Mouse (Mus musculus): ENCODE results near the gene Prima1. TPM values are rescaled to one million over a fixed set of nuclear protein-coding genes. Genes with fewer than 3 reads are reported as not detected.

The Prima1 gene
- polyA plus RNA-seq, 1 experiment from 2014 or later = 0.80 TPM

- no peak overlapping the region for H3K9ac ChIP-seq
- no peaks in the 10 kb centered on the region for H3K9me3 ChIP-seq (replicated peaks)
- H3K4me1 ChIP-seq = no peaks in the 10 kb centered on the region
- no peaks in the 10 kb centered on the region for H3K36me3 ChIP-seq
- no peak overlapping the region for H3K4me3 ChIP-seq
- ATAC-seq (ENCODE audit: low FRiP score) = no peak
- H3K4me2 ChIP-seq (replicated peaks) = no peak overlapping the region
- WGBS = 92% methylated on average over 8 of the region's 8 CpGs
- H3K27me3 ChIP-seq = no peaks in the 10 kb centered on the region
- no peak overlapping the region for H3K27ac ChIP-seq
Observed at GRCm38 (mm10) chr12:103252901-103253434, 11.0 kb upstream of the Prima1 start.

GRCm38 (mm10) chr12:103251151-103251550 lies 9.2 kb upstream of the Prima1 start:
- H3K4me3 ChIP-seq = no peak overlapping the region
- no peaks in the 10 kb centered on the region for H3K36me3 ChIP-seq
- H3K9ac ChIP-seq = no peak overlapping the region
- no peak overlapping the region for H3K27ac ChIP-seq
- H3K4me2 ChIP-seq (replicated peaks) = no peak overlapping the region
- no peaks in the 10 kb centered on the region for H3K4me1 ChIP-seq
- H3K9me3 ChIP-seq (replicated peaks) = no peaks in the 10 kb centered on the region
- no peak for ATAC-seq (ENCODE audit: low FRiP score)
- no peaks in the 10 kb centered on the region for H3K27me3 ChIP-seq
- 72% methylated on average over 5 of the region's 5 CpGs for WGBS

- ATAC-seq (ENCODE audit: low FRiP score) = no peak
Observed at GRCm38 (mm10) chr12:103250333-103250732, 8.4 kb upstream of the Prima1 start.

DNA sequence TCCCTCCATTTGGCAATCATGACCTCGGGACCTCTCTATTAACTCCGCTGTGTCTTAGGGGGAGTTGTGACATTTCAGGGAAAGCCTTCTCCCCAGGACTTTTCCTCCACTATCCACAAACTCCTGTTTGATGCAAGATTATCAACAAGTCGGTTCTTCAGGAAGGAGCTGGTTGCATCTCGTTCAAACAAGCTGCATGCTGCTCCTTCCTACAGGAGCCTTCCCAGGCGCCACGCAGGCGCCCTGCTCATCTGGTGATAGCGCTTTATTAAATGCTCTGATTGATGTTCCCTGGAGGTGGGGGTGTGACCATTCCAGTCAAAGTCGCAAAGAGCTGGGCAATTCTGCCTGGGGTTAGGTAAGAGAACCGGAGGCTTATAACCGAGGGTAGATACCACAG lies 1.1 kb upstream of the Prima1 start:
- WGBS = 5% methylated on average over 11 of the region's 11 CpGs
- Histone ChIP-seq H3K4me1 (peaks cover 16% of the 10 kb centered on the region), H3K27ac (no peak overlapping the region), H3K4me2 (replicated peaks) (peak overlapping the region; percentile 97), H3K9ac (no peak overlapping the region), H3K9me3 (replicated peaks) (no peaks in the 10 kb centered on the region), H3K4me3 (peak overlapping the region; percentile 77), H3K36me3 (no peaks in the 10 kb centered on the region), H3K27me3 (peaks cover 24% of the 10 kb centered on the region)
- ATAC-seq (ENCODE audit: low FRiP score) = peak; percentile 2; the same call in 1 of the 2 replicates

More at GRCm38 (mm10) chr12:103250333-103250732, 8.4 kb upstream of the Prima1 start:
- no peak overlapping the region for H3K9ac ChIP-seq
- no peak overlapping the region for H3K27ac ChIP-seq
- no peak overlapping the region for H3K4me3 ChIP-seq
- H3K4me1 ChIP-seq = no peaks in the 10 kb centered on the region
- H3K9me3 ChIP-seq (replicated peaks) = no peaks in the 10 kb centered on the region
- no peaks in the 10 kb centered on the region for H3K36me3 ChIP-seq
- WGBS = 87% methylated on average over 6 of the region's 6 CpGs
- H3K4me2 ChIP-seq (replicated peaks) = no peak overlapping the region
- no peaks in the 10 kb centered on the region for H3K27me3 ChIP-seq

GRCm38 (mm10) chr12:103242591-103243025 lies 658 bp upstream of the Prima1 start:
- Histone ChIP-seq H3K9ac (peak overlapping the region; percentile 80), H3K36me3 (no peaks in the 10 kb centered on the region), H3K4me3 (peak overlapping the region; percentile 77), H3K27ac (peak overlapping the region; percentile 49), H3K27me3 (peaks cover 24% of the 10 kb centered on the region), H3K9me3 (replicated peaks) (no peaks in the 10 kb centered on the region), H3K4me2 (replicated peaks) (peak overlapping the region; percentile 97), H3K4me1 (peaks cover 16% of the 10 kb centered on the region)
- under 1% methylated on average over 34 of the region's 34 CpGs for WGBS
- peak; percentile 76 for ATAC-seq (ENCODE audit: low FRiP score)

DNA sequence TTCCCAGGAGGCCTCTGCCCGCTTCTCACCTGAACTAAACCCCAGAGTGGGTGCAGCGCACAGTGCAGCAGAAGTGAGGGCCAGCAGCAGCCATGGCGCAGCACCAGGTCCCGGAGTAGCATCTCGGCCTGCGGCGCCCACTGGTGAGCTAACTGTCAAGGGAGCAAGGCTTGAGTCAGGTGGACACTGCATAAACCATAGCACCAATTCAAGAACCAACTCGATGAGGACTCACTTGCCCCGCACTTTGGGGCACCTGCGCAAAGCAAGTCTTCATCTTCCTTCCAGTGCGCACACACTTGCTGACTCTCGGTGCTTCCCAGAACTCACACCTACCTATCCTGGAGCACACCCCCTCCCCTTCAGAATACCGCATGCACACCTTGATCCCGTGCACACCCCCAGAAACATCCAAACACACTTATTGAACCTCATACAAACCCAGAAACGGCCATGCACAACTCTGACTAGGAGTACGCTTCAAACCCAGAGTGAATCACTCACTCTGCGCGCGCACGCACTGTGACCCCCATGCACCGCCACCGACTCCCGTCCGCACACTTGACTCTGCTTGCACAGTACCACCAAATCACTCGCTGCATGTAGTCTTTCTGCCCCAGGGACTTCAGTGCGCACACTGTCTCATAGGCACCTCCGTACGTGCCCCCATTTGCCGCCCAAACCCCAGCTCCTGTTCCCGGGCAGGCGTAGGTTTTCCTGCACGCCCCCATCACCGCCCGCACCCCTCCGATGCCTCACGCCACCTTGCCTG lies 453 bp downstream of the Prima1 start:
- H3K4me2 ChIP-seq (replicated peaks) = peak overlapping the region; percentile 97
- no peaks in the 10 kb centered on the region for H3K36me3 ChIP-seq
- H3K9me3 ChIP-seq (replicated peaks) = no peaks in the 10 kb centered on the region
- H3K4me1 ChIP-seq = peaks cover 16% of the 10 kb centered on the region
- peak overlapping the region; percentile 80 for H3K9ac ChIP-seq
- peak overlapping the region; percentile 77 for H3K4me3 ChIP-seq
- peak; percentile 55 for ATAC-seq (ENCODE audit: low FRiP score)
- peaks cover 24% of the 10 kb centered on the region for H3K27me3 ChIP-seq
- no peak overlapping the region for H3K27ac ChIP-seq
- WGBS = 8% methylated on average over 36 of the region's 36 CpGs

DNA sequence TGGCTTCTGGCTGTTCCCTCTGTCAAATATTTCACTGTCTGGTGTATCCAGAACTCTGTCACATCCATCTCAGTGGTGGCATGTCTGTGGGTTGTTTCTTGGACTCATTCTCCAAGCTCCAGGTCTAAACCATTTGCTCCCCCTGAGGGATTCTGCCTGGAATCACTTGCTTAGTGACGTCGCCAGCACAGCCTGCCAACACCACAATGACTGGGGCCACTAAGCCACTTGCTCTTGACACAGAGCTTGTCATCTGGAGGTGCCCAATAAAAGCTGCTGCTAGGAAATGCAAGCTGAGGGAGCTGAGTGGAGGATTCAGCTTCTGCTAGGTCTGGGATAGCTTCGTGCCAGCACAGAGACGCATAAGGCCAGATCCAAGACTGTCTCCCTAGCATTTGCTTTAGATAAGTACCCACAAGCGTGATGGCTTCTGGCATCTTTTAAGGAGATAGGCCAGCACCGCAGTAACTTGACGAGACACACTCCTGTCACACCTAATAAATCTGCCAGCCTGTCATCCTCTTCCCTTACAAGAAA lies 3.0 kb downstream of the Prima1 start:
- H3K9ac ChIP-seq = no peak overlapping the region
- WGBS = 79% methylated on average over 7 of the region's 7 CpGs
- H3K27me3 ChIP-seq = peaks cover 19% of the 10 kb centered on the region
- no peak overlapping the region for H3K4me3 ChIP-seq
- H3K36me3 ChIP-seq = no peaks in the 10 kb centered on the region
- no peak for ATAC-seq (ENCODE audit: low FRiP score)
- no peak overlapping the region for H3K4me2 ChIP-seq (replicated peaks)
- peaks cover 16% of the 10 kb centered on the region for H3K4me1 ChIP-seq
- no peaks in the 10 kb centered on the region for H3K9me3 ChIP-seq (replicated peaks)
- H3K27ac ChIP-seq = no peak overlapping the region

DNA sequence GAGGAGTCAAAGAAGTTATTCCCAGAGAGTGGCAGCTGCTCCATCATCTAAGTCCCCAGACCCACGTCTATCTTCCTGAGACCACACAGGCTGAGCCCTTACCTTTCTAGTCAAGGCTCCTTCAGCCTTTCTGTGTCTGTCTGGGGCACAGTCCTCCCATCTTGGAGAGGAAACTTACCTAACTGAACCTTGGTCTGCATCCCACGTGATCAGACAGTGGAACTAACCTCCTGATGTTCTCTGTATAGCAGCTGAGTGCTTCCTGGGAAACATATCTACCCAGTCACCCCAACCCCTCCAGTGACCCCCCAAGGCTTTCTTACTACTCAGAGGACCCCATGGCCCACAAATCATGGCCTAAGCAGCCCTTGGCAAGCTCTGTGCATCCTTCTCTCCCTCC lies 6.1 kb downstream of the Prima1 start:
- no peak for ATAC-seq (ENCODE audit: low FRiP score)
- Histone ChIP-seq H3K9me3 (replicated peaks) (no peaks in the 10 kb centered on the region), H3K36me3 (no peaks in the 10 kb centered on the region), H3K4me1 (no peaks in the 10 kb centered on the region), H3K27ac (no peak overlapping the region), H3K4me2 (replicated peaks) (no peak overlapping the region), H3K9ac (no peak overlapping the region), H3K4me3 (no peak overlapping the region), H3K27me3 (peaks cover 5% of the 10 kb centered on the region)
- WGBS = 75% methylated on average over 2 of the region's 2 CpGs

GRCm38 (mm10) chr12:103235251-103235650 lies 6.7 kb downstream of the Prima1 start:
- Histone ChIP-seq H3K9ac (no peak overlapping the region), H3K36me3 (no peaks in the 10 kb centered on the region), H3K9me3 (replicated peaks) (no peaks in the 10 kb centered on the region), H3K4me2 (replicated peaks) (no peak overlapping the region), H3K4me1 (no peaks in the 10 kb centered on the region), H3K4me3 (no peak overlapping the region), H3K27ac (no peak overlapping the region), H3K27me3 (no peaks in the 10 kb centered on the region)
- no peak for ATAC-seq (ENCODE audit: low FRiP score)
- 83% methylated on average over 10 of the region's 10 CpGs for WGBS

GRCm38 (mm10) chr12:103229058-103229457 lies 12.9 kb downstream of the Prima1 start:
- no peak overlapping the region for H3K4me3 ChIP-seq
- WGBS = 84% methylated on average over 4 of the region's 4 CpGs
- H3K4me1 ChIP-seq = no peaks in the 10 kb centered on the region
- no peak overlapping the region for H3K4me2 ChIP-seq (replicated peaks)
- H3K27me3 ChIP-seq = no peaks in the 10 kb centered on the region
- H3K27ac ChIP-seq = no peak overlapping the region
- no peaks in the 10 kb centered on the region for H3K9me3 ChIP-seq (replicated peaks)
- H3K9ac ChIP-seq = no peak overlapping the region
- no peaks in the 10 kb centered on the region for H3K36me3 ChIP-seq
- no peak for ATAC-seq (ENCODE audit: low FRiP score)

DNA sequence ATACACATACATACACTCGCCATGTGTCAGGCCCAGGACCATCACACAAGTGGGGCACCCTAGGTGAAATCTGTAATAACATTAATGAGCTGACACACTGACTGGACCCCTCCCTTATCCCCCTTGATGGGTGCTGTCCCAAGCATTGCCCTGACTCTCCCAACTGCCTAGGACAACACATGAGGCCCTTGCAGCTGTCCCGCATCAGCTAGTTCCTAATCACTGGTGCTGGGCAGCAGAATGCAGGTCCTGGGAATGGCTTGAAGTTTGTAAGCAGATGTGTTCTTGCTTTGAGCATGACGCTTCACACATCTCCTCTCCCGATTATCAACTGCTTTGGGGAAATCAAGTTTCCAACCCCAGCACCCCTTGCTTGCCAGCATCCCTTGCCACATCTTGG lies 15.8 kb downstream of the Prima1 start:
- 84% methylated on average over 4 of the region's 4 CpGs for WGBS

GRCm38 (mm10) chr12:103223671-103224070 lies 18.3 kb downstream of the Prima1 start:
- WGBS = 95% methylated on average over 9 of the region's 9 CpGs
- Histone ChIP-seq H3K27me3 (no peaks in the 10 kb centered on the region), H3K9ac (no peak overlapping the region), H3K9me3 (replicated peaks) (no peaks in the 10 kb centered on the region), H3K27ac (no peak overlapping the region), H3K4me3 (no peak overlapping the region), H3K4me2 (replicated peaks) (no peak overlapping the region), H3K36me3 (no peaks in the 10 kb centered on the region), H3K4me1 (no peaks in the 10 kb centered on the region)
- ATAC-seq (ENCODE audit: low FRiP score) = no peak

More for the DNA sequence above, 15.8 kb downstream of the Prima1 start:
- no peaks in the 10 kb centered on the region for H3K27me3 ChIP-seq
- H3K9ac ChIP-seq = no peak overlapping the region
- ATAC-seq (ENCODE audit: low FRiP score) = no peak
- no peaks in the 10 kb centered on the region for H3K36me3 ChIP-seq
- no peaks in the 10 kb centered on the region for H3K9me3 ChIP-seq (replicated peaks)
- H3K4me1 ChIP-seq = no peaks in the 10 kb centered on the region
- no peak overlapping the region for H3K27ac ChIP-seq
- H3K4me2 ChIP-seq (replicated peaks) = no peak overlapping the region
- H3K4me3 ChIP-seq = no peak overlapping the region

All from hindbrain, embryonic 12.5 days (tissue).